Mouse (Mus musculus) ES-Bruce4 (cell line): ENCODE data around the gene Ptcd2. TPM values are rescaled to one million over a fixed set of nuclear protein-coding genes. Genes with fewer than 3 reads are reported as not detected.

Experiments used
- H3K27ac ChIP-seq: 2 replicates; pipeline ENCODE4 v1.5.1; 2012; ENCODE audit warnings: low read length, inconsistent platforms; ENCODE audit not compliant: insufficient read depth
- H3K27me3 ChIP-seq: 2 replicates; pipeline ENCODE4 v1.6.1; 2012; ENCODE audit warnings: mild to moderate bottlenecking, low read length, inconsistent platforms; ENCODE audit not compliant: control insufficient read depth, poor library complexity, insufficient read depth, severe bottlenecking
- H3K36me3 ChIP-seq: 2 replicates; pipeline ENCODE4 v1.6.1; 2012; ENCODE audit warnings: inconsistent platforms, mild to moderate bottlenecking, low read length, moderate library complexity; ENCODE audit not compliant: control insufficient read depth, poor library complexity, insufficient read depth, severe bottlenecking
- H3K4me1 ChIP-seq: one replicate; pipeline ENCODE4 v1.8.1; 2011; ENCODE audit warnings: low read length; ENCODE audit not compliant: control insufficient read depth, insufficient read depth
- H3K4me3 ChIP-seq: 2 replicates; pipeline ENCODE4 v1.5.1; 2011; ENCODE audit warnings: low read depth, mild to moderate bottlenecking, low read length
- H3K9ac ChIP-seq: 2 replicates; pipeline ENCODE4 v1.6.1; 2012; ENCODE audit warnings: low read depth, mild to moderate bottlenecking, inconsistent platforms; ENCODE audit not compliant: poor library complexity, severe bottlenecking
- H3K9me3 ChIP-seq: replicated peaks from 2 replicates; pipeline ENCODE4 v1.6.1; 2012; ENCODE audit warnings: mild to moderate bottlenecking, low read length, inconsistent platforms; ENCODE audit not compliant: control insufficient read depth, poor library complexity, insufficient read depth, severe bottlenecking
- CTCF ChIP-seq: IDR thresholded peaks from one replicate; pipeline ENCODE4 v1.8.1; 2011; ENCODE audit warnings: low read depth, low read length
- EP300 ChIP-seq: IDR thresholded peaks from 2 replicates; pipeline ENCODE4 v1.6.1; 2011; ENCODE audit warnings: low read depth, low read length; ENCODE audit not compliant: insufficient read depth
- POLR2A ChIP-seq: IDR thresholded peaks from one replicate; pipeline ENCODE4 v1.8.1; 2011; ENCODE audit warnings: low read length; ENCODE audit not compliant: insufficient read depth
- polyA plus RNA-seq: library from polyadenylated mRNA; stranded (reverse); fragments of >200 nt; gene quantifications from 2 replicates; pipeline ENCODE4 v1.2.4, GENCODE M21; 2011; ENCODE audit warnings: low read depth; ENCODE audit not compliant: missing spikeins, insufficient read depth, insufficient read length

Ptcd2 gene
- polyA plus RNA-seq, 1 experiment = 40.2 TPM

DNA sequence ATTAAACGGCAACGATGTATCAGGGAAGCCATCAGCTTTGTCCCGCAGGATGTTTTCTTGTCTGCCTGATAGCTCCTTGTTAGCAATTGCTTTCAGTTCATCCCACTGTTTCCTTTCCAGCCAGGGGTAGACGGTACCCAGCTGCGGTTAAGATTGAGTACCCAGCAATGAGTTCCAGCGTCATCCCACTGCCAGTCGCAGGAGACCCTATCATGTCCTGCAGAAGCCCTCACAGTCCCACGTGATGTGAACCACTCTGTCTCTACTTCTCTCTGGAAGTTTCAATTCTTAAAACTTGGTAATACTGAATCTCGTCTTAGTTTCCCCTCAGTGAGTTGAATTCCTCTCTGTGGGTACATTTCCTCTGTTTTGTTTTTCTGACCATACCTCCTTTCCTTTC lies 56.7 kb downstream of the Ptcd2 start:
- no peak overlapping the region for H3K9ac ChIP-seq

DNA sequence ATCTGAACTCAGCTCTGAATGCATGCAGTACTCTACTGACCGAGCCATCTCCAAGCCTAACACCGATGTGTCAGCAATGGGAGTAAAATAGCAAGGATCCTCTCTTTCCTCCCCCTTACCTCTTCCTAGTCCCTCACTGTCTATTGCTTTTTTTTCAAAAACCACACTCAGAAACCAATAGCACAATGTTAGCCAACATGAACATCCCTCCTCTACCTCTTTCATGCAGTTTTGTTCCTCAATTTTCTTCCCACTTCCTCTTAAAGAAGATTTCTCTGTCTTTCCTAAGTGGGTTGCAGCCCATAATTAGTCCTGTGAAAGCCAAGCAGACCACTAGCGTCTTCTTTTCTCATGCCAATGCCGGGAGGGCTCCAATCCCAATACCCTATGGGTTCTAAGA lies 57.3 kb downstream of the Ptcd2 start:
- no peak for TF ChIP-seq POLR2A
- TF ChIP-seq CTCF = no peak
- TF ChIP-seq EP300 = no peak
- H3K9me3 ChIP-seq = no peaks in the 10 kb centered on the region

More for the DNA sequence above, 56.7 kb downstream of the Ptcd2 start:
- Histone ChIP-seq H3K27ac (no peak overlapping the region), H3K9me3 (no peaks in the 10 kb centered on the region), H3K27me3 (no peaks in the 10 kb centered on the region), H3K4me1 (no peaks in the 10 kb centered on the region), H3K4me3 (no peak overlapping the region), H3K36me3 (no peaks in the 10 kb centered on the region)
- TF ChIP-seq POLR2A (no peak), EP300 (no peak), CTCF (no peak)

GRCm38 (mm10) chr13:99285241-99285640 lies 59.3 kb downstream of the Ptcd2 start:
- no peak overlapping the region for H3K4me3 ChIP-seq
- no peaks in the 10 kb centered on the region for H3K9me3 ChIP-seq
- no peak overlapping the region for H3K9ac ChIP-seq
- H3K36me3 ChIP-seq = no peaks in the 10 kb centered on the region
- TF ChIP-seq EP300 = no peak
- TF ChIP-seq POLR2A = no peak
- no peak for TF ChIP-seq CTCF
- no peak overlapping the region for H3K27ac ChIP-seq
- no peaks in the 10 kb centered on the region for H3K4me1 ChIP-seq
- no peaks in the 10 kb centered on the region for H3K27me3 ChIP-seq

More for the DNA sequence above, 57.3 kb downstream of the Ptcd2 start:
- Histone ChIP-seq H3K36me3 (no peaks in the 10 kb centered on the region), H3K9ac (no peak overlapping the region), H3K27ac (no peak overlapping the region), H3K4me3 (no peak overlapping the region), H3K4me1 (no peaks in the 10 kb centered on the region), H3K27me3 (no peaks in the 10 kb centered on the region)

DNA sequence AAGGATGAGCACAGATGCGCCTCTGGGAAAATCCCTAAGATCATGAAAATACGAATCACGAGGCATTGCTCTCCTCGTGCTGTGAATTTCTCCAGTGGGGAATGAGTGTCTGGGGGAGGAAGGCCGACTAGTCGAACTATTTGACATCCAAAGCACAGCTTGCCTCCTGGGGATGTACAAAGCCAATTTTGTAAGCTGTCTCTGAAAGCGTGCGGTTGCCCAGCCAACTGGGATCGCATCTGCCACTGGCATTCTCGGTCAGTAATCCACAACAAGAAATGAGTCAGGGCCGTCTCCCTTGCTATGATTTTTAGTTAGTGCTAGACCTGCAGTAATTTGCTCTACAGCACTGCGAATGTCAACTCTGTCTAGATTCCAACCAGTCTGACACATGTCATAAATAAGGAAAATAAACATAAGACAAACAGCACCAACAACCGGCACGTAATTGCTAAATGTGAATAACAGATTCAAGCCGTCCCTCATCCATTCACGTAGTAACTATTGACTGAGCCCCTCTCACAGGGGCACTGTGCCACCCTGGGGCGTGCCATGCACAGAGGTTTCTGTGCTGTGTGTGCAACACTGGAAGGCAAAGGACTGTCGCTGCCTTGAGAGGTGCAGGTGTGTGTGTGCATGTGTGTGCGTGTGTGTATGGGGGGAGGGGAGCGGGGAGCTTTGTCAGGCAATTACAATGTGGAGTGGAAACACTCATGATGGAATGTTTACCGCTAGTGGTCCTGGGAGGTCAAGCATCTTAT lies 59.9 kb downstream of the Ptcd2 start:
- Histone ChIP-seq H3K9ac (no peak overlapping the region), H3K27me3 (no peaks in the 10 kb centered on the region), H3K9me3 (no peaks in the 10 kb centered on the region), H3K4me3 (no peak overlapping the region), H3K36me3 (no peaks in the 10 kb centered on the region), H3K27ac (no peak overlapping the region), H3K4me1 (no peaks in the 10 kb centered on the region)
- TF ChIP-seq POLR2A = no peak
- no peak for TF ChIP-seq CTCF
- TF ChIP-seq EP300 = no peak

DNA sequence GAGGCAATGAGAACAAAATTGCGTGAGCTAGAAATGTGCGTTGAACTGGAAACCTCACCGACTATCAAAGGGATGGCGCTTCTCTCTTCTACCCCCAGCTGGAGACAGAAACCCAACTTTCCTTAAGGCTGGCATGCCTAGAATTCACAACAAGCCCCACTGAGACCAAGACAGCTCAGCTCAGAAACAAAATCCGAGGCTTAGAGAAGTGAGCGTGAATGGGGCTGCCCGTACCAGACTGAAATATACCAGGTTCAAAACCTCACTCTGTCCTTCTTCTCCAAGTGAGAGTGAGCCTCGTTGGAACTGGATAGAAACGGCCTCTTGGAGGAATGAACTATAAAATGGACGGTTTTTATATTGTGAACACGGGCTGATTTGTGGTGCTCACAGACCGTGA lies 60.6 kb downstream of the Ptcd2 start:
- H3K4me1 ChIP-seq = no peaks in the 10 kb centered on the region
- no peak overlapping the region for H3K9ac ChIP-seq
- no peak overlapping the region for H3K27ac ChIP-seq
- no peaks in the 10 kb centered on the region for H3K9me3 ChIP-seq
- H3K36me3 ChIP-seq = no peaks in the 10 kb centered on the region
- H3K4me3 ChIP-seq = no peak overlapping the region
- TF ChIP-seq POLR2A = no peak
- no peak for TF ChIP-seq CTCF
- TF ChIP-seq EP300 = no peak
- H3K27me3 ChIP-seq = no peaks in the 10 kb centered on the region

DNA sequence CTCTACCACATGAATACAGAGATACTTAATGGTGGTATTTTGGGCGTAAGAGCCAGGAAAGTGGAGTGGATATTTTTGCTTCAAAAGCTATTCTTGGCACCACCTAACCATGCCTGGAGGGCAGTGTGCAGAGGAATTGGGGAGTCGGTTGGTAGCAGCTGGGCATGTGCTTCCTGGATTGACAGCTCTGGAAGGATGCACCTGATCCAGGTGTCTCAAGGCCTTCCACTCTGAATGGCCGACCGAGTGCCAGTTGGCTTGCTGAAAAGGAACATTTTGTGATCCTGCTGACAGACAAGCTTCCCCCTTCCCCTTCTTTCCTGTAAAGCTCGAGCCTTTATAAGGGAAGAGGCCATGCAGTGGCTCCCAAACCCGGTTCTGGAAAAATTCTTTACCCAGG lies 61.5 kb downstream of the Ptcd2 start:
- H3K9me3 ChIP-seq = no peaks in the 10 kb centered on the region
- H3K27ac ChIP-seq = no peak overlapping the region
- H3K27me3 ChIP-seq = no peaks in the 10 kb centered on the region
- H3K36me3 ChIP-seq = no peaks in the 10 kb centered on the region
- H3K9ac ChIP-seq = no peak overlapping the region
- TF ChIP-seq EP300 (no peak), POLR2A (no peak), CTCF (no peak)
- no peaks in the 10 kb centered on the region for H3K4me1 ChIP-seq
- no peak overlapping the region for H3K4me3 ChIP-seq
